Mouse (Mus musculus): ENCODE measurements around the gene Fetub. TPM values are rescaled to one million over a fixed set of nuclear protein-coding genes. Genes with fewer than 3 reads are reported as not detected.
"Not testable (repeated sequence)": the region's sequence is repeated elsewhere in the genome, so short reads cannot be mapped to it uniquely, and the experiment has no call there.

Fetub gene
- polyA plus RNA-seq, 1 experiment from 2014 or later = not detected

GRCm38 (mm10) chr16:22922433-22922832 is 4.3 kb downstream of the Fetub start:
- Histone ChIP-seq H3K27ac (ENCODE audit: low read depth) (no peak overlapping the region), H3K36me3 (ENCODE audit: insufficient read depth) (no peaks in the 10 kb centered on the region), H3K9ac (no peak overlapping the region), H3K27me3 (ENCODE audit: insufficient read depth, low read length) (no peaks in the 10 kb centered on the region), H3K9me3 (ENCODE audit: low read depth, low read length) (no peaks in the 10 kb centered on the region), H3K4me3 (ENCODE audit: low read depth, low read length) (no peak overlapping the region), H3K4me1 (ENCODE audit: insufficient read depth) (no peaks in the 10 kb centered on the region), H3K4me2 (no peak overlapping the region)
- 71% methylated on average over 4 of the region's 4 CpGs for WGBS
- no peak for TF ChIP-seq CTCF (IDR thresholded peaks at IDR 0.05; ENCODE audit: low read depth)
- DNase-seq = no peak
- no peak for ATAC-seq (ENCODE audit: insufficient read depth)

GRCm38 (mm10) chr16:22929575-22929974 is 11.4 kb downstream of the Fetub start:
- Histone ChIP-seq H3K9ac (no peak overlapping the region), H3K4me1 (ENCODE audit: insufficient read depth) (no peaks in the 10 kb centered on the region), H3K4me2 (no peak overlapping the region), H3K27me3 (ENCODE audit: insufficient read depth, low read length) (no peaks in the 10 kb centered on the region), H3K36me3 (ENCODE audit: insufficient read depth) (no peaks in the 10 kb centered on the region), H3K9me3 (ENCODE audit: low read depth, low read length) (no peaks in the 10 kb centered on the region), H3K4me3 (ENCODE audit: low read depth, low read length) (no peak overlapping the region), H3K27ac (ENCODE audit: low read depth) (no peak overlapping the region)
- ATAC-seq (ENCODE audit: insufficient read depth) (no peak), DNase-seq (no peak)
- TF ChIP-seq CTCF (IDR thresholded peaks at IDR 0.05; ENCODE audit: low read depth) = no peak
- 58% methylated on average over 6 of the region's 6 CpGs for WGBS

- Histone ChIP-seq H3K27ac (ENCODE audit: low read depth) (no peak overlapping the region), H3K27me3 (ENCODE audit: insufficient read depth, low read length) (no peaks in the 10 kb centered on the region), H3K9ac (no peak overlapping the region), H3K9me3 (ENCODE audit: low read depth, low read length) (no peaks in the 10 kb centered on the region), H3K4me2 (no peak overlapping the region), H3K4me1 (ENCODE audit: insufficient read depth) (no peaks in the 10 kb centered on the region), H3K36me3 (ENCODE audit: insufficient read depth) (no peaks in the 10 kb centered on the region), H3K4me3 (ENCODE audit: low read depth, low read length) (no peak overlapping the region)
- ATAC-seq (ENCODE audit: insufficient read depth) (no peak), DNase-seq (no peak)
- WGBS = 82% methylated on average over 11 of the region's 11 CpGs
- TF ChIP-seq CTCF (IDR thresholded peaks at IDR 0.05; ENCODE audit: low read depth) = no peak
Measured at GRCm38 (mm10) chr16:22931431-22932200, 13.5 kb downstream of the Fetub start.

GRCm38 (mm10) chr16:22937631-22938030 is 19.5 kb downstream of the Fetub start:
- Histone ChIP-seq H3K4me1 (ENCODE audit: insufficient read depth) (no peaks in the 10 kb centered on the region), H3K36me3 (ENCODE audit: insufficient read depth) (no peaks in the 10 kb centered on the region), H3K4me2 (no peak overlapping the region), H3K27ac (ENCODE audit: low read depth) (no peak overlapping the region), H3K9ac (no peak overlapping the region), H3K27me3 (ENCODE audit: insufficient read depth, low read length) (no peaks in the 10 kb centered on the region), H3K4me3 (ENCODE audit: low read depth, low read length) (no peak overlapping the region), H3K9me3 (ENCODE audit: low read depth, low read length) (no peaks in the 10 kb centered on the region)
- ATAC-seq (ENCODE audit: insufficient read depth) (no peak), DNase-seq (no peak)
- no peak for TF ChIP-seq CTCF (IDR thresholded peaks at IDR 0.05; ENCODE audit: low read depth)
- 89% methylated on average over 12 of the region's 12 CpGs for WGBS

GRCm38 (mm10) chr16:22938541-22938940 is 20.4 kb downstream of the Fetub start:
- no peaks in the 10 kb centered on the region for H3K27me3 ChIP-seq (ENCODE audit: insufficient read depth, low read length)
- DNase-seq (no peak), ATAC-seq (ENCODE audit: insufficient read depth) (no peak)
- H3K4me3 ChIP-seq (ENCODE audit: low read depth, low read length) = no peak overlapping the region
- no peak overlapping the region for H3K27ac ChIP-seq (ENCODE audit: low read depth)
- no peak overlapping the region for H3K4me2 ChIP-seq
- H3K4me1 ChIP-seq (ENCODE audit: insufficient read depth) = no peaks in the 10 kb centered on the region
- TF ChIP-seq CTCF (IDR thresholded peaks at IDR 0.05; ENCODE audit: low read depth) = no peak
- H3K9ac ChIP-seq = no peak overlapping the region
- 57% methylated on average over 2 of the region's 2 CpGs for WGBS
- H3K9me3 ChIP-seq (ENCODE audit: low read depth, low read length) = no peaks in the 10 kb centered on the region
- no peaks in the 10 kb centered on the region for H3K36me3 ChIP-seq (ENCODE audit: insufficient read depth)

- H3K4me1 ChIP-seq (ENCODE audit: insufficient read depth) = no peaks in the 10 kb centered on the region
- H3K27ac ChIP-seq (ENCODE audit: low read depth) = no peak overlapping the region
- H3K9ac ChIP-seq = no peak overlapping the region
- no peak overlapping the region for H3K4me3 ChIP-seq (ENCODE audit: low read depth, low read length)
- DNase-seq = no peak
- WGBS = 78% methylated on average over 8 of the region's 8 CpGs
- no peak for TF ChIP-seq CTCF (IDR thresholded peaks at IDR 0.05; ENCODE audit: low read depth)
- no peaks in the 10 kb centered on the region for H3K27me3 ChIP-seq (ENCODE audit: insufficient read depth, low read length)
- no peaks in the 10 kb centered on the region for H3K9me3 ChIP-seq (ENCODE audit: low read depth, low read length)
- ATAC-seq (ENCODE audit: insufficient read depth) = no peak
- no peak overlapping the region for H3K4me2 ChIP-seq
- H3K36me3 ChIP-seq (ENCODE audit: insufficient read depth) = no peaks in the 10 kb centered on the region
Measured at GRCm38 (mm10) chr16:22939120-22939695, 21.1 kb downstream of the Fetub start.

GRCm38 (mm10) chr16:22941825-22942476 is 23.8 kb downstream of the Fetub start:
- ATAC-seq (ENCODE audit: insufficient read depth); H3K36me3 ChIP-seq (ENCODE audit: insufficient read depth); H3K4me2 ChIP-seq; H3K4me3 ChIP-seq (ENCODE audit: low read depth, low read length); H3K4me1 ChIP-seq (ENCODE audit: insufficient read depth); H3K9me3 ChIP-seq (ENCODE audit: low read depth, low read length); H3K9ac ChIP-seq; H3K27me3 ChIP-seq (ENCODE audit: insufficient read depth, low read length); H3K27ac ChIP-seq (ENCODE audit: low read depth); DNase-seq: not testable (repeated sequence)

Data from lung, embryonic 14.5 days (tissue).